Mouse (Mus musculus) regulatory T cell (primary cell): ENCODE results near the gene Adarb1.

Experiments
- in situ Hi-C: fragments of 300-600 bp; cut with MboI, MseI; formaldehyde crosslinking; loops from one replicate; pipeline ENCODE4 v1.15.1; 2025; ENCODE audit warnings: high pct_unique_total_duplicates

Adarb1 gene

GRCm38 (mm10) chr10:77435343-77435742 is 17.3 kb upstream of the Adarb1 start:
- in situ Hi-C loops, result no loop called here

DNA sequence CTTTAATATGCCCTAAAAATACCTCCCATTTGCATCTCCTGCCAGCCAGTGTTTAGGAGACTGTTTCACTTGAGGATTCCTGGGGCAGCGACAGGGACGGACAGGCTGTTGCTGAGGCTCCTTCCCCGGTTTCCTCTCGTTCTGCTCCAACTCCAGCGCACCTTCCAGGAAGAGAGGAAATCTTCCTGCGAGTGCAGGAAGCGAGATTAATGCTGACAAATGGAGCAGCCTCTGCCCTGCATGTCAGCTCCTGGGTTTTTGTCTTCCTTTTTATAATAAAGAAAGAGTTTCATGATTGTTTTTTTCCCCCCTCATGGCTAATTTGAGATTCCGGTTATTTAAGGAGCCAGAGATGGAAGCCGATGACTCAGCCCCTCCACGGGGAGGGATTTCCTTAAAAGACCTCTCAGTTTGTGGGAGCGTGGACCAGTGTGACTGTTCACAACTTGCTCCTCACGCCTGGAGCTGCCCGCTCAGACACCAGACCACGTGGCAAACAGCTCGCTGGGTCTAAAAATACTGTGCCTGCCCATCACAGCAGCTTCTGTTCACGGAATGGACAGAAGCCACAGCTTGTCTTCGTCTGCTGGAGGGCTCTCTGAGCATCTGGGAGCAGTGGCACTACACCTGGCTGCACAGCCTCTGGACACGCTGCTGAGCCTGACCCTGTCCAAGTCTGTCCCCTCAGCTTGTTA is 16.5 kb upstream of the Adarb1 start:
- in situ Hi-C loops, result no loop called here

- in situ Hi-C loops, result no loop called here
Measured at GRCm38 (mm10) chr10:77434076-77434456, 16.0 kb upstream of the Adarb1 start.

- in situ Hi-C loops, result no loop called here
Measured at GRCm38 (mm10) chr10:77430771-77431170, 12.7 kb upstream of the Adarb1 start.

GRCm38 (mm10) chr10:77429921-77430320 is 11.9 kb upstream of the Adarb1 start:
- in situ Hi-C loops, result no loop called here

GRCm38 (mm10) chr10:77427610-77428009 is 9.5 kb upstream of the Adarb1 start:
- in situ Hi-C loops, result no loop called here

GRCm38 (mm10) chr10:77420190-77420589 is 2.1 kb upstream of the Adarb1 start:
- in situ Hi-C loops, result no loop called here

- in situ Hi-C loops, result loop anchor here (5.0 kb wide), 1 partner anchor 50 kb away; no protein-coding TSS in a partner anchor
Measured at GRCm38 (mm10) chr10:77417240-77418102, 599 bp downstream of the Adarb1 start.

- in situ Hi-C loops, result loop anchor here (5.0 kb wide), 1 partner anchor 49 kb away; no protein-coding TSS in a partner anchor
Measured at GRCm38 (mm10) chr10:77416666-77417239, 1.3 kb downstream of the Adarb1 start.

GRCm38 (mm10) chr10:77415867-77416266 is 2.2 kb downstream of the Adarb1 start:
- in situ Hi-C loops, result loop anchor here (5.0 kb wide), 1 partner anchor 49 kb away; no protein-coding TSS in a partner anchor

- in situ Hi-C loops, result no loop called here
Measured at GRCm38 (mm10) chr10:77413791-77414190, 4.3 kb downstream of the Adarb1 start.

DNA sequence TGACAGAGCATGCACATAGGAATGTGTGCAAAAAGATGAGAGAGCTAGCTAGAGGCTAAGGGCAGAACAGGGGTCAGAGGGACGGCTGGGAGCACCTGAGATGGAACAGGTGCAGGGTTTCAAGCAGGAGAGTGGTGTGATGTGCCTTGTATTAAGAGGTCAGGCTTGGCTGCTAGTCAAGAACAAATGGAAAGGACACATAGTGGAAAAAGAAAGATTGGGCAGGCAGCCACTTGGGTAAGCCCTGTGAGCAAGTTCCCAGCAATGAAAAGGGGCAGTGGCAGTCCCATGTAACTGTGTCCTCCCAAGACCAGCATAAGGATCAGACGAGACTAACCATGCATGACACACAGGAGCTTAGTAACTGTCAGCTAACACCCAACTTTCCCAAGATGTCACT is 8.9 kb downstream of the Adarb1 start:
- in situ Hi-C loops, result no loop called here

DNA sequence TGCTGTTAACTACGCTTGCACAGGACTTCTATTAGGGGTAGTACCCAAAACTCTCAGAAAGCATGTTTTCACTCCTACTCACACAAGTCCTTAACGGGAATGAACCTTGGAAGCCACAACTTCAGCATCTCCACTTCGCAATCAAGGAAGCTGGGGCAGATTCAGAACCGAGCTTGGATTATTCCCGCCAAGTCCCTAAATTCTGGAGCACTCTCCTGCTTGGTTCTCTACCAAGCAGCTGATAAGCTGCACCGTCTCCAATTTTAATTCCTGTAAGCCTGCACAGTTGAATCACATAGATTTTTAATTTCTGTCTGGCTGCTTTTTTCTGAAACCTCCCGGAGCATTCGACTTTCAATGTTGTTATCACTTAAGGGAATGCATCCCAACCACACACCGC is 9.8 kb downstream of the Adarb1 start:
- in situ Hi-C loops, result no loop called here

DNA sequence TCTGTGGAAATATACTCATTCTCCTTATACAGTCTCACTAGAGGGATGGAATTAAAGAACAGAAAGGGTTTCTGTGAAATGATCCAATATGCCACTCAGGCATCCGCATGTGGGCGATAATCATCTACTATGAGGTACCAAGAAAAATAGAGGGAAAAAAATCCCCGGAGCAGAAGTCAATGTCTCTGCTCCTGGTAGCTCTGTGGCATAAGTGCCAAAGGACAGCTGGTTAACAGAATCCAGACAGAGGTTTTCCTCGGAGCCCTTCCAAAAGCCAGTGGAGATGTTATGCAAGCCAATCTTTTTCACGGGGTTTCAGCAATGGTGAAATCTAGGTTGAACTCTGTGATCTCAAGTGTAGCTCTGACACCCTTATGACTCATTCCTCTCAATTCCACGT is 11.6 kb downstream of the Adarb1 start:
- in situ Hi-C loops, result no loop called here

DNA sequence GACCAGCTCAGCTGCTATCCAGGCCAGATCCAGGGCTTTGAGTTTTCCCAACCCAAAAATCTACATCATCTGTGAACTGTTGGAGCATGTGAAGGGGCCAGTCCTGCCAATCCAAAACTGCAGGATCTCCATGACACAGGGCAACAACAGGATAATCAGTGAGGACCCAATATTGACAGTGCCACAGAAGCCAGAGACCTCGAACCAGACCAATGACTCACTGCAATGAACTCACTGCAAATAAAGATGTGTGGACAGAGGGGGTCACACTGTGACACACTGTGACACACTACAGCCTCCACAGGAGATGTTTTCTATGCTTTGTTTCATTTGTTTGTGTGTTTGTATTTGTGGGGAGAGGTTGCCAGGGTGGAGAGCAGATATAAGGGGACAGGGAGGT is 15.6 kb downstream of the Adarb1 start:
- in situ Hi-C loops, result no loop called here

GRCm38 (mm10) chr10:77401039-77401438 is 17.0 kb downstream of the Adarb1 start:
- in situ Hi-C loops, result no loop called here

DNA sequence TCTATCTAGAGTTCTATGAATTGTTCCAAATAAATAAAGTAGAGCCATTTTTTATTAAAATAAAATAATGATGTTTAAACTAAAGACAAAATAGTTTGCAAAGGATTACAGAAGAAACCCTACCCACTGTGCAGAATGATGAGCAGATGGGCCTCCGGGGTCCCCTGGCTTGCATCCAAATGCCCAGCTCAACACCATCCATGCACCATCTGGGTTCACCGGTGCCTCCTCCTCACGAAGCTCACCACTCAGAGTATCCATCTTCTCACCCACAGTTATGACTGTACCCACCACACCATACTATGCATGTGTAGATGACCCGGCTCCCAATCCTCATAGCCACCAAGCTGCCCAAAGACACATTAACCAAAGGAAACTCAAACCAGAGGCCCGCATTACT is 18.1 kb downstream of the Adarb1 start:
- in situ Hi-C loops, result no loop called here

- in situ Hi-C loops, result no loop called here
Measured at GRCm38 (mm10) chr10:77398082-77398481, 20.0 kb downstream of the Adarb1 start.

DNA sequence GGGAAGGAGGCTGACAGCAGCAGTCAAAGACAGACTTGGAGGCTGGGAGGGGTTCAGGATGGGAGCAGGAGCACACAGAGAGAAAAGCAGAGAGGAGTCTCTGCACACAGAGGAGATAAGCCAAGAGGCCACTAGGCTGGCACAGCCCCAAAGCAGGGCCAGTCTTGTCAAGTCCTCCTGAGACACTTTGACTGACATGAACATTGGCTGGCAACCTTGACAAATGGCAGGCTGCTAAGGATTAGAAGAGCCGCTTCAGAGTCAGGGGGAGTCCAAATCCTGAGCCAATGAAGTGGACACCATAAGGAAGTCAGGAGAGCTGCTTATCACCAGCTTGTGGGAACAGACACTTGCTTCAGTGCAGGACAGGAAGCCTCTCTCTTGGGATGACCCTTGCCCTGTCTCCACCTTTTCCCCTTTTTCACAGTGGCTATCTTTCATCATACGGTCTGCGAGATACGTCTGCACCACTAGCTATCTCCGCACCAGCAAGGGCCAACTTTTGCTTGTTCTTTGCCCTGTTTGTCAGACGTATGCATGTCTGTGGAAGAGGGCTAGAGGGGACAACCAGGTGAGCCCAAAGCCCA is 20.9 kb downstream of the Adarb1 start:
- in situ Hi-C loops, result no loop called here

- in situ Hi-C loops, result no loop called here
Measured at GRCm38 (mm10) chr10:77396015-77396414, 22.1 kb downstream of the Adarb1 start.

DNA sequence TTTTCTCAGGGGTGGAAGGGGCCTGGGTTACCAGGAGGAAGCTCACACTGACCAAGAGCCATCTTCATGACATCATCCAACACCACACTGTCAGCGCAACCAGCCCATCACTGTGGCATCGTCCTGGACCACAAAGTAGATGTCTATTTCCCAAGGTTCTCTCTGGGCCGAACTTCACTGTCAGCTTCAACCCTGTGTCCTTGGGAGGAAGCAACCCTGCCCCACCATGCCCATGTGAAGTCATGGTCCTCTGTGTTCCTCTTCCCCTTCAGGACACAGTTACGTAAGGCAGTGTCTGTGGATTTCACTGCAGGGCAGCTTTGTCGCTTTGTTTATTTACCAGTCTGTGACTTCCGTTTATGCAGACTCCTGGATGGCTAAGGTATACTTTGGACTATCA is 27.0 kb downstream of the Adarb1 start:
- in situ Hi-C loops, result no loop called here

GRCm38 (mm10) chr10:77387558-77387957 is 30.5 kb downstream of the Adarb1 start:
- in situ Hi-C loops, result no loop called here
